Mouse (Mus musculus) cerebellum, adult 11-12 months (tissue): Measurements from ENCODE around the gene Klra17.
"Not testable (repeated sequence)": the region's sequence is repeated elsewhere in the genome, so short reads cannot be mapped to it uniquely, and the experiment has no call there.

ENCODE experiments used
- DNase-seq: peaks from one replicate; pipeline ENCODE4 v3.0.0; 2022

Gene Klra17

DNA sequence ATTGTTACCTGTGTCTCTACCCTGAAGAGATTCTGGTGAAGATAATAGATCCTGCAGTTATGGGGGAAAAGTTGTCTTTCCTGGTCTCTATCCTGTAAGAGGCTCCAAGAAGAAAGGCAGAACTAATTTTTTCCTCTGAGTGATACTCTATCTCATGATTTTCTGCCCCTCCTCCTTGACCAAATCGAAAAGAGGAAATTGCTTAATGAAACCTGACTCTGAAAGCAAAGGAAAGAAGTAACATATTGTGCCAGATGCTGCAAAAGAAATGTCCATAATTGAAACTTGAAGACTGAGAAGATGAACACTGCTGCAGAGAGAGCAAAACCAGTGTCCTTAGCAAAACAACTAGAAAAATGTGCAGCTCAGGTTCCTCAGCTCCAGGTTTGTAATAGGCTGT is at the start of gene Klra17:
Klra17 (minus strand) TSS at position 124 of the 400 bp plus-strand sequence.
- DNase-seq = no peak

DNA sequence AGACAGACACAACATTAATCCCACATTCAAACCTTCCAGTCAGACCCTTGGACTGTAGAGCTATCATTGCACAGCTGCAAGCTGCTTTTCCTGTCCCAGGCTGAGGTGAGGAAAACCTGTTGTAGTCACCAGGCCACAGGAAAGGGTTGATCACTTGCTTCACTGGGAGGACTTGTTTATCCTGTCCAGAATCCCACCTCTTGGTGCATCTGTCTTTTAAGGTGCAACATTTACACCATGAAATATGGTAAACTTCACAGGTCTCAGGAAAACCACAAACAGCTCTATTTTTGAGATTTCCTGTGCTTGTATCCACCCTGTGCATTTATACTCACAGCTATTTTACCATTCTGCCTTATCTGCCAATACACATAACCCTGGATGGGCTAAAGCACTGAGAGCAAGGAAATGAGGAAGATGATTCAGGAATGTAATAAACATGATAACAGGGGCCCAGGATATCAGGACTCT is 41.0 kb upstream of the Klra17 start, which contains the start of gene Klra5:
Klra5 (minus strand) TSS at position 175 of the 471 bp plus-strand sequence.
- not testable (repeated sequence) for DNase-seq

DNA sequence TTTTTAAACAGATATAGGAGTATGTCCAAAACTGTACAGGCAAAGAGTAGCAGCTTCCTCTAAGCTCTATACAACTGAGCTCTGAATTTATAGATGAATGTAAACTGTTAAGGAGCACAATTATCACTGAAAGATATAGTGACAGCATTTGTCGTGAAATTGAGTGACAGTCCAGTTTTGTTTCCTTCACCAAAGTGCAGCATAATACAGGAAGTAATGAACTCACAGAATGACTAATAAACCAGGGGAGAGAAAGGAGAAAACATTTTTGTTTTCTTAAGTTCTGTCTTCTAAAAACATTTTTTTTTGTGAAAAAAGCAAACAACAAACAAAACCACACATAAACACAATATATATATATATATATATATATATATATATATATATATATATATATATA is 40.5 kb upstream of the Klra17 start:
- no peak for DNase-seq

DNA sequence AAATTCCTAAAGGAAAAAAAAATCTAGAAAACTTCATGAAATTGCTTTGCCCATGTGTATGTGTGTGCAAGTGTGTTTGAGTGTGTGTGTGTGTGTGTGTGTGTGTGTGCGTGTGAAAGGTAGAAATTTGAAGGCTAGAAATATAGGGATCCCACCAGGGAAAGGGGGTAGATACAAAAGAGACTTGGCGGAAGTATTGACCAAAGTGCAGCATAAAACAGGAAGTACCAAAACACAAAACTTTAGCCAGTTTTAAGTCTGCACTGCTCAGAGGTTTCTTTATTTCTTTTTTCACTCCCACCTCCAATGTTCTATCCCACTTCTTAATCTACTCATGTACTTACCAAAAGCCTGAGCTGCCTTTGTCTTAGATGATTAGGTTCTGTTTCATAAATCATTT is 6.1 kb upstream of the Klra17 start:
- DNase-seq = no peak

DNA sequence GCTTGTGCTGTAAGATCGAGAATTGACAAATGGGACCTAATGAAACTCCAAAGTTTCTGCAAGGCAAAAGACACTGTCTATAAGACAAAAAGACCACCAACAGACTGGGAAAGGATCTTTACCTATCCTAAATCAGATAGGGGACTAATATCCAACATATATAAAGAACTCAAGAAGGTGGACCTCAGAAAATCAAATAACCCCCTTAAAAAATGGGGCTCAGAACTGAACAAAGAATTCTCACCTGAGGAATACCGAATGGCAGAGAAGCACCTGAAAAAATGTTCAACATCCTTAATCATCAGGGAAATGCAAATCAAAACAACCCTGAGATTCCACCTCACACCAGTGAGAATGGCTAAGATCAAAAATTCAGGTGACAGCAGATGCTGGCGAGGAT is 14.1 kb downstream of the Klra17 start, which contains the start of gene Gm17631:
Gm17631 (plus strand) TSS at position 301 of the 400 bp plus-strand sequence.
- not testable (repeated sequence) for DNase-seq

DNA sequence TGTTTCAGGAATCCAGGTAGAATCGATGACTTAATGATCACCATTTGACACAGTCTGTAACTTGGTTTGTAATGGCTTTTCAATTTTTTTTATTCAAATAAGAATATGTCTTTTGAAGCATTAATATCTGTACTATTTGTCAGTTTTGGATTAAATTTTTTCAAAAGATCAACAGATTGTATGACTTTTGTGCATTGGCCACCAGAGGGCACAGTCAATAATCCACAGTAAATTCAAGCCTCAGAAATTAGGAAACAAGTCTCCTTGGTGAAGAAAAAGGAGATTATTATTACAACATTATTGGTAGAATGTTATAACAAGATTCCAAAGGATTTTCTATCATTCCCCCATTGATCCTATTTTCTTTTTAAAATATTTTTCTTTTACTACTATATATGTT is 50.9 kb downstream of the Klra17 start:
- DNase-seq = no peak

DNA sequence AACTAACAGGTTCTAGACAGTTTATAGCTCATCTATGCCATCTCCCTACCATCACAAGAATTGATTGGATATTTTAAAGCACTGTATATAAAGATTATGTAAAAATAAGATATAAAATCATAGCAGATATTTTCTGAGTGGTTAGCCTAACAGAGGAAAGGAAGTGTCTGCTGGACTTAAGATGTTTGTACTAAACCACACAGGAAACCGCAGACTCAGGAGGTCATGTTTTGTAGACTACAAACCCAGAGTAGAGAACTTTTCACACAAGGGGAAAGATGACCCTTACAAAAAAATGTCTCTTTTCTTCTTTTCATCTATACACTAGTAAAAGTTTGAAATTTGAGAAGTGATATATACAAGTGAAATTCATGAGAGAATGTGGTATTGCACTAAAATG is 52.5 kb downstream of the Klra17 start:
- no peak for DNase-seq

DNA sequence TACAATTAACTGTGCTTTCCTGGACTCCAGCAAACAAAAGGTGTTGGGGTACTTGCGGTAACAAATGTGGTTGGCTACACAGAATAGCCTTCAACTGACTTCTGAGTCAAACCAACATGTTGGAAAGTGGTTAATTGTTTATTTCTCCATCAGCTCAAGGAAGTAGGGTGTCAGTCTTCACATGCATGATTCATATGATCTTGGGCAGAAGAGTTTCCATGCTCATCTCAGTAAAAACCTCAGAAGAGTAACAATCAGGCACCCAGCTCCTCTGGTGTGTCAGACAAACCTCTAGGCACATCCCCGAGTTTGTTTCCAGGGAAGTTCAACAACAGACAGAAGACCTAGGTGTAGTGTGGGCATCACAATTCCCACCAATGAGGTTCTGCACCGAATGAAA is 58.7 kb downstream of the Klra17 start:
- DNase-seq = no peak

DNA sequence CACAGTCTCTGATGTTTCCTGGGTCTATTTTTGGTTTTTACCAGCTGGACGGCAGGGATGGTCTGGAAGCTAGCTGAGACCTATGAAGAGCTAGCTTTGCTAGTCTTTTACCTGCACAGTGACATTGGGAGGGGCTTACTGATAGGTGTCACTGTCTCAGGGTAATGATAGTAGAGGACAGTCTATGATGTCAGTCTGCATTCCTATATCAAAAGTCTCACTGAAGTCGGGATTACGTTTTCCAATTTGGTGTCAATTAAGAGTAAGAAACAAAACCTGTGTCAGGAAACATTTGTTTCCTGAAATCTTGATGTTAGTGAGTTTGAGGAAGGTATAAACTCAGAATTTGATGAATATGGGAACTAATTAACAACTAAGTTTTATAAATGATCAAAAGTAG is 92.3 kb downstream of the Klra17 start, which contains the start of gene Gm156:
Gm156 (minus strand) TSS at position 101 of the 400 bp plus-strand sequence.
- DNase-seq = not testable (repeated sequence)
